Mouse (Mus musculus) forebrain, embryonic 14.5 days (tissue): ENCODE measurements at regions not wholly inside any gene's neighbourhood (a gene's known extent, or its start where the extent isn't known, plus 50 kb on each side); places are given as distances from the start of the nearest gene placed in this dataset.

ENCODE experiments used
- ATAC-seq: fragments of 200-750 bp; cut with Nextera tagmentation; 2 replicates; pipeline ENCODE4 v1.8.0; 2017; ENCODE audit warnings: mild to moderate bottlenecking, moderate library complexity
- DNase-seq: peaks from one replicate; pipeline ENCODE4 v3.0.0-alpha.2; 2015; ENCODE audit warnings: low spot score
- H3K27ac ChIP-seq: fragments of 300-500 bp; sonication (generic); 2 replicates; pipeline ENCODE4 v1.5.1; 2014; ENCODE audit warnings: low read depth, mild to moderate bottlenecking, control low read depth, low read length, moderate library complexity
- H3K27me3 ChIP-seq: fragments of 300-500 bp; sonication (generic); replicated peaks from 2 replicates; pipeline ENCODE4 v1.6.1; 2014; ENCODE audit warnings: low read length, control low read depth, mixed read lengths; ENCODE audit not compliant: control insufficient read depth, insufficient read depth
- H3K36me3 ChIP-seq: fragments of 300-500 bp; sonication (generic); 2 replicates; pipeline ENCODE4 v1.6.1; 2014; ENCODE audit warnings: low read length, control low read depth; ENCODE audit not compliant: control insufficient read depth, insufficient read depth
- H3K4me1 ChIP-seq: fragments of 300-500 bp; sonication (generic); 2 replicates; pipeline ENCODE4 v1.6.1; 2014; ENCODE audit warnings: antibody characterized with exemption, low read length, control low read depth; ENCODE audit not compliant: control insufficient read depth, insufficient read depth
- H3K4me2 ChIP-seq: fragments of 300-500 bp; sonication (generic); 2 replicates; pipeline ENCODE4 v1.6.1; 2014; ENCODE audit warnings: mild to moderate bottlenecking, control low read depth, low read length
- H3K4me3 ChIP-seq: fragments of 300-500 bp; sonication (generic); 2 replicates; pipeline ENCODE4 v1.5.1; 2014; ENCODE audit warnings: low read depth, low read length, control low read depth
- H3K9ac ChIP-seq: fragments of 300-500 bp; sonication (generic); 2 replicates; pipeline ENCODE4 v1.6.1; 2014; ENCODE audit warnings: mild to moderate bottlenecking, low read length, control low read depth, moderate library complexity
- H3K9me3 ChIP-seq: fragments of 300-500 bp; sonication (generic); replicated peaks from 2 replicates; pipeline ENCODE4 v1.6.1; 2016; ENCODE audit warnings: low read length, control low read depth, mixed read lengths; ENCODE audit not compliant: control insufficient read depth
- WGBS: fragments of 180-500 bp; shearing (Covaris S2); extraction: QIAGEN DNeasy Blood & Tissue Kit; methylation state at CpG from one replicate; pipeline ENCODE4 v1.1.7; 2014; 5-methylcytosine and 5-hydroxymethylcytosine counted together

GRCm38 (mm10) chr12:33580809-33581208 lies 151.4 kb downstream of the Twistnb start:
- DNase-seq (peak; percentile 33), ATAC-seq (peak; percentile 83)
- no peak overlapping the region for H3K27ac ChIP-seq
- H3K36me3 ChIP-seq = no peaks in the 10 kb centered on the region
- H3K27me3 ChIP-seq = no peaks in the 10 kb centered on the region
- 24% methylated on average over 2 of the region's 2 CpGs for WGBS
- no peak overlapping the region for H3K4me2 ChIP-seq
- H3K9me3 ChIP-seq = no peaks in the 10 kb centered on the region
- no peak overlapping the region for H3K4me3 ChIP-seq
- no peaks in the 10 kb centered on the region for H3K4me1 ChIP-seq
- no peak overlapping the region for H3K9ac ChIP-seq

- 51% methylated on average over 5 of the region's 5 CpGs for WGBS
- no peak overlapping the region for H3K27ac ChIP-seq
- H3K4me1 ChIP-seq = no peaks in the 10 kb centered on the region
- H3K9me3 ChIP-seq = no peaks in the 10 kb centered on the region
- H3K36me3 ChIP-seq = no peaks in the 10 kb centered on the region
- H3K4me2 ChIP-seq = no peak overlapping the region
- no peak overlapping the region for H3K4me3 ChIP-seq
- no peaks in the 10 kb centered on the region for H3K27me3 ChIP-seq
- H3K9ac ChIP-seq = no peak overlapping the region
- no peak for DNase-seq
- no peak for ATAC-seq
These were observed 161.6 kb downstream of the Twistnb start for GRCm38 (mm10) chr12:33591031-33591430.

GRCm38 (mm10) chr12:33592431-33592911 lies 163.0 kb downstream of the Twistnb start:
- H3K4me2 ChIP-seq = peak overlapping the region; percentile 23; the same call in 1 of the 2 replicates
- peak; percentile 23 for DNase-seq
- H3K27me3 ChIP-seq = no peaks in the 10 kb centered on the region

GRCm38 (mm10) chr12:33592938-33593337 lies 163.5 kb downstream of the Twistnb start:
- no peaks in the 10 kb centered on the region for H3K4me1 ChIP-seq
- H3K9me3 ChIP-seq = no peaks in the 10 kb centered on the region
- WGBS = 53% methylated on average over 17 of the region's 17 CpGs
- H3K9ac ChIP-seq = no peak overlapping the region
- no peak overlapping the region for H3K4me3 ChIP-seq
- no peaks in the 10 kb centered on the region for H3K27me3 ChIP-seq
- DNase-seq (no peak), ATAC-seq (0 out of 2 replicates have a peak, but pooled peaks have one; percentile 26)
- H3K36me3 ChIP-seq = no peaks in the 10 kb centered on the region
- H3K27ac ChIP-seq = no peak overlapping the region
- H3K4me2 ChIP-seq = peak overlapping the region; percentile 23; the same call in 1 of the 2 replicates

More at GRCm38 (mm10) chr12:33592431-33592911, 163.0 kb downstream of the Twistnb start:
- 43% methylated on average over 6 of the region's 6 CpGs for WGBS
- Histone ChIP-seq H3K9ac (no peak overlapping the region), H3K4me1 (no peaks in the 10 kb centered on the region), H3K36me3 (no peaks in the 10 kb centered on the region), H3K4me3 (no peak overlapping the region), H3K27ac (no peak overlapping the region), H3K9me3 (no peaks in the 10 kb centered on the region)
- 0 out of 2 replicates have a peak, but pooled peaks have one; percentile 12 for ATAC-seq

GRCm38 (mm10) chr12:33593685-33594084 lies 164.2 kb downstream of the Twistnb start:
- no peak for DNase-seq
- Histone ChIP-seq H3K36me3 (no peaks in the 10 kb centered on the region), H3K9ac (no peak overlapping the region), H3K27me3 (no peaks in the 10 kb centered on the region), H3K27ac (no peak overlapping the region), H3K4me2 (no peak overlapping the region), H3K9me3 (no peaks in the 10 kb centered on the region), H3K4me3 (no peak overlapping the region), H3K4me1 (no peaks in the 10 kb centered on the region)
- 75% methylated on average over 4 of the region's 4 CpGs for WGBS
- ATAC-seq = no peak

- Histone ChIP-seq H3K9me3 (no peaks in the 10 kb centered on the region), H3K27ac (no peak overlapping the region), H3K4me3 (no peak overlapping the region), H3K27me3 (no peaks in the 10 kb centered on the region), H3K36me3 (no peaks in the 10 kb centered on the region), H3K4me2 (no peak overlapping the region), H3K9ac (no peak overlapping the region), H3K4me1 (no peaks in the 10 kb centered on the region)
- 61% methylated on average over 4 of the region's 4 CpGs for WGBS
- DNase-seq = no peak
- ATAC-seq = no peak
These were observed 176.0 kb downstream of the Twistnb start for GRCm38 (mm10) chr12:33605393-33605792.

- H3K4me2 ChIP-seq = no peak overlapping the region
- WGBS = 75% methylated on average over 7 of the region's 7 CpGs
- DNase-seq (peak; percentile 44), ATAC-seq (no peak)
- H3K27ac ChIP-seq = no peak overlapping the region
- no peaks in the 10 kb centered on the region for H3K9me3 ChIP-seq
- H3K27me3 ChIP-seq = no peaks in the 10 kb centered on the region
- H3K4me3 ChIP-seq = no peak overlapping the region
- H3K9ac ChIP-seq = no peak overlapping the region
- no peaks in the 10 kb centered on the region for H3K36me3 ChIP-seq
- H3K4me1 ChIP-seq = no peaks in the 10 kb centered on the region
These were observed 178.6 kb downstream of the Twistnb start for GRCm38 (mm10) chr12:33607811-33608602.

GRCm38 (mm10) chr12:33612378-33612777 lies 182.9 kb downstream of the Twistnb start:
- no peak overlapping the region for H3K4me2 ChIP-seq
- no peaks in the 10 kb centered on the region for H3K27me3 ChIP-seq
- no peak overlapping the region for H3K27ac ChIP-seq
- H3K36me3 ChIP-seq = no peaks in the 10 kb centered on the region
- no peaks in the 10 kb centered on the region for H3K4me1 ChIP-seq
- ATAC-seq = no peak
- H3K9me3 ChIP-seq = no peaks in the 10 kb centered on the region
- H3K4me3 ChIP-seq = no peak overlapping the region
- no peak for DNase-seq
- 81% methylated on average over 3 of the region's 3 CpGs for WGBS
- H3K9ac ChIP-seq = no peak overlapping the region

- 93% methylated on average over 4 of the region's 4 CpGs for WGBS
- H3K9ac ChIP-seq = no peak overlapping the region
These were observed 191.0 kb downstream of the Twistnb start for GRCm38 (mm10) chr12:33620391-33620790.

More at GRCm38 (mm10) chr12:33620391-33620790, 191.0 kb downstream of the Twistnb start:
- no peaks in the 10 kb centered on the region for H3K4me1 ChIP-seq
- H3K27ac ChIP-seq = no peak overlapping the region
- no peak overlapping the region for H3K4me3 ChIP-seq
- ATAC-seq = no peak
- no peak for DNase-seq
- no peaks in the 10 kb centered on the region for H3K9me3 ChIP-seq
- no peak overlapping the region for H3K4me2 ChIP-seq
- no peaks in the 10 kb centered on the region for H3K27me3 ChIP-seq
- H3K36me3 ChIP-seq = no peaks in the 10 kb centered on the region
